Mouse (Mus musculus) kidney, embryonic 16.5 days (tissue): ENCODE measurements around the gene N4bp3. TPM values are rescaled to one million over a fixed set of nuclear protein-coding genes. Genes with fewer than 3 reads are reported as not detected.

Experiments used
- ATAC-seq: fragments of 200-750 bp; cut with Nextera tagmentation; 2 replicates; pipeline ENCODE4 v1.8.0; 2017; ENCODE audit warnings: moderate TSS enrichment; ENCODE audit not compliant: low FRiP score, low TSS enrichment
- H3K27ac ChIP-seq: fragments of 300-500 bp; sonication (generic); 2 replicates; pipeline ENCODE4 v1.5.1; 2014; ENCODE audit warnings: low read length
- H3K27me3 ChIP-seq: fragments of 300-500 bp; sonication (generic); 2 replicates; pipeline ENCODE4 v1.6.1; 2014; ENCODE audit warnings: low read length, control low read depth, mixed read lengths; ENCODE audit not compliant: insufficient read depth
- H3K36me3 ChIP-seq: fragments of 300-500 bp; sonication (generic); 2 replicates; pipeline ENCODE4 v1.6.1; 2014; ENCODE audit warnings: low read length, control low read depth, mixed read lengths; ENCODE audit not compliant: insufficient read depth
- H3K4me1 ChIP-seq: fragments of 300-500 bp; sonication (generic); 2 replicates; pipeline ENCODE4 v1.6.1; 2014; ENCODE audit warnings: low read length, control low read depth, mixed read lengths; ENCODE audit not compliant: insufficient read depth
- H3K4me2 ChIP-seq: fragments of 300-500 bp; sonication (generic); replicated peaks from 2 replicates; pipeline ENCODE4 v1.6.1; 2014; ENCODE audit warnings: low read depth, low read length
- H3K4me3 ChIP-seq: fragments of 300-500 bp; sonication (generic); 2 replicates; pipeline ENCODE4 v1.5.1; 2014; ENCODE audit warnings: mild to moderate bottlenecking, low read length
- H3K9ac ChIP-seq: fragments of 300-500 bp; sonication (generic); replicated peaks from 2 replicates; pipeline ENCODE4 v1.6.1; 2014; ENCODE audit warnings: low read length
- H3K9me3 ChIP-seq: fragments of 300-500 bp; sonication (generic); 2 replicates; pipeline ENCODE4 v1.6.1; 2016; ENCODE audit warnings: low read length, control low read depth
- whole genome bisulfite sequencing: fragments of 180-500 bp; shearing (Covaris S2); extraction: QIAGEN DNeasy Blood & Tissue Kit; methylation state at CpG from one replicate; pipeline ENCODE4 v1.1.7; 2014; 5-methylcytosine and 5-hydroxymethylcytosine counted together
- polyA plus RNA-seq: library from polyadenylated mRNA; unstranded; fragments of >200 nt; fragmentation: Nextera tagmentation; extraction: Ambion mirVana; gene quantifications from 2 replicates; pipeline ENCODE4 v1.2.1, GENCODE M21; 2015

The N4bp3 gene
- polyA plus RNA-seq, 1 experiment from 2014 or later = 34.1 TPM

- no peak overlapping the region for H3K4me3 ChIP-seq
- H3K4me1 ChIP-seq = peaks cover 17% of the 10 kb centered on the region
- WGBS = 46% methylated on average over 10 of the region's 10 CpGs
- no peak overlapping the region for H3K4me2 ChIP-seq
- H3K36me3 ChIP-seq = no peaks in the 10 kb centered on the region
- 0 out of 2 replicates have a peak overlapping the region, but pooled peaks have one; percentile 2 for H3K9ac ChIP-seq
- H3K27ac ChIP-seq = peak overlapping the region; percentile 2; the same call in 1 of the 2 replicates
- ATAC-seq = peak; percentile 52; the same call in 1 of the 2 replicates
- H3K27me3 ChIP-seq = no peaks in the 10 kb centered on the region
- H3K9me3 ChIP-seq = no peaks in the 10 kb centered on the region
These were observed 6.3 kb upstream of the N4bp3 start for GRCm38 (mm10) chr11:51656798-51657521.

DNA sequence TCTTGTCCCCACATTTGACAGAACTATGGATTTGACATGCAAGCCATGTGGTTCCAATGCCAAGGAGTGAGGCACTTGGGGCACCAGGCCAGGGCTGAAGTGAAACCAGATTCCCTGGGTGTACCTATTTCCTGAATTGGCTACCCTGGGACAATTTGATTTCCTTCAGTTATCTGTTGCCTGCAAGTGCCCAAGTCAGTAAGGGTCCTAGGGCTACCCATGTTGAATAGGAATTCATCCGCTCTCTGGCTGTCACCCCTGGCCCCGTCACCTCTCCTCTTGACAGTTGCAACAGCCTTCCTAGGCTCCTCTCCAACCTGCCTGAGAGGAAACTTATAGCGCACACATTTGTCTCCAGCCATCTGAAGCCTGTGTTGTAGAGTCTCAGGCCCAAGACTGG lies 4.2 kb upstream of the N4bp3 start:
- Histone ChIP-seq H3K4me1 (peaks cover 20% of the 10 kb centered on the region), H3K27ac (no peak overlapping the region), H3K4me2 (no peak overlapping the region), H3K9me3 (no peaks in the 10 kb centered on the region), H3K27me3 (no peaks in the 10 kb centered on the region), H3K9ac (no peak overlapping the region), H3K36me3 (no peaks in the 10 kb centered on the region), H3K4me3 (no peak overlapping the region)
- no peak for ATAC-seq
- 91% methylated on average over 3 of the region's 3 CpGs for WGBS

DNA sequence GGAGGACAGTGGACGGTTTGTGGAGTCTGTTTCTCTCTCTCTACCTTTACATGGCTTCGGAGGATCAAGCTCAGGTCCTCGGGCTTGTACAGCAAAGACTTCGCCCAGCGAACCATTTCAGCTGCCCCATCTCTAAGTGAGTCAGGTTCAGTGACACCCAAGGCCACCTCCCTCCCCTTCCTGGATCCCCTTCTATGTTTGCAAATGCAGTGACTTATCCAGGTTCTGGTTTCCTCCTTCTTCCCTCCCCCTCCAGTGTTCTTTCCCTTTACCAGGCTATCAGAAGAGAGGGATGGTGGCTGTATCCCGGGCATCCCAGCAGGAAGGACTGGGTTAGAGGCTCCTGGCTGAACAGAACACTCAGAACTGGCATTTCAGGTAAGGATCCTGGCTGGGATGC lies 3.1 kb upstream of the N4bp3 start:
- ATAC-seq = no peak
- Histone ChIP-seq H3K27me3 (no peaks in the 10 kb centered on the region), H3K4me2 (no peak overlapping the region), H3K9ac (no peak overlapping the region), H3K4me1 (peaks cover 28% of the 10 kb centered on the region), H3K27ac (no peak overlapping the region), H3K9me3 (no peaks in the 10 kb centered on the region), H3K36me3 (no peaks in the 10 kb centered on the region), H3K4me3 (no peak overlapping the region)
- 70% methylated on average over 6 of the region's 6 CpGs for WGBS

DNA sequence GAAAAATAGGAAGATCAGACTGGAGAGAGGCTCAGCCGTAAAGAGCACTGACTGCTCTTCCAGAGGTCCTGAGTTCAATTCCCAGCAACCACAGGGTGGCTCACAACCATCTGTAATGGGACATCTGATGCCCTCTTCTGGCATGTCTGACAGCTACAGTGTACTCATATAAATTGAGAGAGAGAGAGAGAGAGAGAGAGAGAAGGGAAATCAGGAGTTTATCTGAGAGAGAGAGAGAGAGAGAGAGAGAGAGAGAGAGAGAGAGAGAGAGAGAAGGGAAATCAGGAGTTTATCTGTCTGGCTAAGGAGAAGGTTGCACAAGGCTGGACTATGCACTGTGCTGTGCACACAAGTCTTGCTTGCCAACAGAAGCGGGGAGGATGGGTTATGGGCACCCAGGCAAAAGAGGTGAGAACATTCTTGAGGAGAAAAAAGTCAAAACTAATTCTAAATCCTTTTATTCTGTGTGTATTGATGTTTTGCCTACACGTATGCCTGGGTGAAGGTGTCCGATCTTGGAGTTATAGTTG lies 2.3 kb upstream of the N4bp3 start:
- WGBS = 91% methylated on average over 4 of the region's 4 CpGs
- no peaks in the 10 kb centered on the region for H3K36me3 ChIP-seq
- H3K4me3 ChIP-seq = no peak overlapping the region
- no peak overlapping the region for H3K9ac ChIP-seq
- H3K4me1 ChIP-seq = peaks cover 29% of the 10 kb centered on the region
- H3K4me2 ChIP-seq = no peak overlapping the region
- H3K27ac ChIP-seq = no peak overlapping the region
- H3K27me3 ChIP-seq = no peaks in the 10 kb centered on the region
- no peaks in the 10 kb centered on the region for H3K9me3 ChIP-seq
- ATAC-seq = no peak

DNA sequence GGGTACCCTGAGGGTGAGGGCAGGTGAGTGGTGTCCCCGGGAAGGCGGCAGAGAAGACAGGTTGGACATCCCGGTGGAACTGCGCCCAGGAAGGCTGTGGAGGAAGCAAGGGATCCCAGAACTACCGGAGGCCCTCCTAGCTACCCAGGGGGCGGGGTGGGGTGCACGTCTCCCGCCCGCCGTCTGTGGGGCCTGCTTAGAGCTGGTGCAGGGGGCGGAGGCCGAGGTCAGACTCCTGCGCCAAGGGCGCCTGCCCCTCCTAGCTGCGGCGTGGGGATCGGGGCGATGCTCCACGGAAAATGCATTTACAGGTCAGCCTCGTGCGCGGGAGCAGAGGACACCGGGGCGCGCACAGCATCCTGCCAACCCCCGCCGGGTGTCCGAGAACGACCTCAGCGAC lies 381 bp downstream of the N4bp3 start:
- Histone ChIP-seq H3K4me3 (peak overlapping the region; percentile 76), H3K27me3 (no peaks in the 10 kb centered on the region), H3K36me3 (peaks cover 2% of the 10 kb centered on the region; the same call in 1 of the 2 replicates), H3K9me3 (no peaks in the 10 kb centered on the region), H3K27ac (peak overlapping the region; percentile 80), H3K4me2 (peak overlapping the region; percentile 94), H3K9ac (peak overlapping the region; percentile 82), H3K4me1 (peaks cover 35% of the 10 kb centered on the region)
- ATAC-seq = peak; percentile 17
- whole genome bisulfite sequencing = under 1% methylated on average over 30 of the region's 30 CpGs

- H3K27me3 ChIP-seq = no peaks in the 10 kb centered on the region
- H3K27ac ChIP-seq = peak overlapping the region; percentile 80; the same call in 1 of the 2 replicates
- H3K9me3 ChIP-seq = no peaks in the 10 kb centered on the region
- no peak; the same call in 1 of the 2 replicates for ATAC-seq
- peak overlapping the region; percentile 82 for H3K9ac ChIP-seq
- peak overlapping the region; percentile 76 for H3K4me3 ChIP-seq
- peak overlapping the region; percentile 94 for H3K4me2 ChIP-seq
- 2% methylated on average over 7 of the region's 7 CpGs for WGBS
- H3K36me3 ChIP-seq = peaks cover 6% of the 10 kb centered on the region; the same call in 1 of the 2 replicates
- peaks cover 35% of the 10 kb centered on the region for H3K4me1 ChIP-seq
These were observed 798 bp downstream of the N4bp3 start for GRCm38 (mm10) chr11:51649889-51650199.

GRCm38 (mm10) chr11:51649111-51649888 lies 1.3 kb downstream of the N4bp3 start:
- WGBS = 35% methylated on average over 11 of the region's 11 CpGs
- peak overlapping the region; percentile 80; the same call in 1 of the 2 replicates for H3K27ac ChIP-seq
- H3K4me3 ChIP-seq = peak overlapping the region; percentile 76

GRCm38 (mm10) chr11:51648566-51648965 lies 2.1 kb downstream of the N4bp3 start:
- peak overlapping the region; percentile 51; the same call in 1 of the 2 replicates for H3K9ac ChIP-seq
- peaks cover 17% of the 10 kb centered on the region for H3K36me3 ChIP-seq
- peak overlapping the region; percentile 94 for H3K4me2 ChIP-seq
- H3K4me3 ChIP-seq = peak overlapping the region; percentile 76
- peaks cover 39% of the 10 kb centered on the region for H3K4me1 ChIP-seq
- no peaks in the 10 kb centered on the region for H3K27me3 ChIP-seq
- H3K9me3 ChIP-seq = no peaks in the 10 kb centered on the region
- H3K27ac ChIP-seq = peak overlapping the region; percentile 70
- ATAC-seq = peak; percentile 12; the same call in 1 of the 2 replicates
- 24% methylated on average over 3 of the region's 3 CpGs for WGBS

More at GRCm38 (mm10) chr11:51649111-51649888, 1.3 kb downstream of the N4bp3 start:
- peaks cover 10% of the 10 kb centered on the region for H3K36me3 ChIP-seq
- no peak for ATAC-seq
- peak overlapping the region; percentile 94 for H3K4me2 ChIP-seq
- peaks cover 35% of the 10 kb centered on the region for H3K4me1 ChIP-seq
- no peaks in the 10 kb centered on the region for H3K27me3 ChIP-seq
- H3K9me3 ChIP-seq = no peaks in the 10 kb centered on the region
- H3K9ac ChIP-seq = peak overlapping the region; percentile 82

- Histone ChIP-seq H3K36me3 (peaks cover 23% of the 10 kb centered on the region), H3K9me3 (no peaks in the 10 kb centered on the region), H3K9ac (peak overlapping the region; percentile 41; the same call in 1 of the 2 replicates), H3K4me1 (peaks cover 41% of the 10 kb centered on the region), H3K4me2 (peak overlapping the region; percentile 94), H3K4me3 (no peak overlapping the region), H3K27me3 (no peaks in the 10 kb centered on the region), H3K27ac (peak overlapping the region; percentile 82)
- no peak for ATAC-seq
- WGBS = 54% methylated on average over 15 of the region's 15 CpGs
These were observed 3.6 kb downstream of the N4bp3 start for GRCm38 (mm10) chr11:51646751-51647667.
